Mouse (Mus musculus) intestine, embryonic 16.5 days (tissue): ENCODE results near the gene Rasip1. TPM values are rescaled to one million over a fixed set of nuclear protein-coding genes. Genes with fewer than 3 reads are reported as not detected.

Source experiments
- ATAC-seq: fragments of 200-750 bp; cut with Nextera tagmentation; 2 replicates; pipeline ENCODE4 v1.8.0; 2017; ENCODE audit warnings: moderate TSS enrichment, moderate library complexity
- H3K27ac ChIP-seq: fragments of 300-500 bp; sonication (generic); 2 replicates; pipeline ENCODE4 v1.5.1; 2014; ENCODE audit warnings: mild to moderate bottlenecking, low read length
- H3K27me3 ChIP-seq: fragments of 300-500 bp; sonication (generic); replicated peaks from 2 replicates; pipeline ENCODE4 v1.6.1; 2014; ENCODE audit warnings: low read length, control low read depth, mixed read lengths; ENCODE audit not compliant: control insufficient read depth, insufficient read depth
- H3K36me3 ChIP-seq: fragments of 300-500 bp; sonication (generic); 2 replicates; pipeline ENCODE4 v1.6.1; 2014; ENCODE audit warnings: low read length, control low read depth; ENCODE audit not compliant: control insufficient read depth, insufficient read depth
- H3K4me1 ChIP-seq: fragments of 300-500 bp; sonication (generic); 2 replicates; pipeline ENCODE4 v1.6.1; 2014; ENCODE audit warnings: low read length, control low read depth, mixed read lengths; ENCODE audit not compliant: control insufficient read depth, insufficient read depth
- H3K4me2 ChIP-seq: fragments of 300-500 bp; sonication (generic); 2 replicates; pipeline ENCODE4 v1.6.1; 2014; ENCODE audit warnings: low read depth, low read length, control low read depth
- H3K4me3 ChIP-seq: fragments of 300-500 bp; sonication (generic); 2 replicates; pipeline ENCODE4 v1.5.1; 2014; ENCODE audit warnings: mild to moderate bottlenecking, low read length
- H3K9ac ChIP-seq: fragments of 300-500 bp; sonication (generic); 2 replicates; pipeline ENCODE4 v1.6.1; 2014; ENCODE audit warnings: low read depth, low read length
- H3K9me3 ChIP-seq: fragments of 300-500 bp; sonication (generic); 2 replicates; pipeline ENCODE4 v1.6.1; 2016; ENCODE audit warnings: low read length, control low read depth; ENCODE audit not compliant: control insufficient read depth
- WGBS: fragments of 180-500 bp; shearing (Covaris S2); extraction: QIAGEN DNeasy Blood & Tissue Kit; methylation state at CpG from one replicate; pipeline ENCODE4 v1.1.7; 2014; 5-methylcytosine and 5-hydroxymethylcytosine counted together
- polyA plus RNA-seq: library from polyadenylated mRNA; unstranded; fragments of >200 nt; fragmentation: Nextera tagmentation; extraction: Ambion mirVana; gene quantifications from 2 replicates; pipeline ENCODE4 v1.2.1, GENCODE M21; 2015

Rasip1 gene
- polyA plus RNA-seq, 1 experiment from 2014 or later, result 3.4 TPM

DNA sequence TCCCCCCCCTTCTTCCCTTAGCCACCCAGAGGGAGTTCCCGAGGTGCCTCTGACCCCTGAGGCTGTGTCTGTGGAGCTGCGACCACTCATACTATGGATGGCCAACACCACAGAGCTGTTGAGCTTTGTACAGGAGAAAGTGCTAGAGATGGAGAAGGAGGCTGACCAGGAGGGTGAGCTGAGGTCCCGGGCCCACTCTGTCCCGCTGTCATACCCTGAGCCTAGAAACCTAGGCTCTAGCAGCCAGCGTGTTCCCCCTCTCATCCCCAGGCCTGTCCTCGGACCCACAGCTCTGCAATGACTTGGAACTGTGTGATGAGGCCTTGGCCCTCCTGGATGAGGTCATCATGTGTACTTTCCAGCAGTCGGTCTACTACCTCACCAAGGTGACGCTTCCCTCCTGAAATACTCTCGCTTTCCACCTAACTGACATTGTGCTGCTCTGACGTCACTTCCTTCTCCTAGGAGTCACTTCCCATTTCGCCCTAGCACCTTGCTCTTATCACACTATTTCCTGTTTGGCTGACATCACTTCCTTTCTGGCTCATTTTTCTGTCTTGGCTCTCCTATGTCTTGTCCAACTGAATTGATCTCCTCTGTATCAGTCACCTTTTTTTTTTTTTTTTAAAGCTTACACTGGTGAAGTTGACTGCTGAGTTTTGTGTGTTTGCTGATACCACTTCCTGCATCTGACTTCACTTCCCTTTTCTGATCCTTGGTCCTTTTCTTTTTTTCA lies 7.8 kb downstream of the Rasip1 start:
- Histone ChIP-seq H3K27me3 (peaks cover 6% of the 10 kb centered on the region; the same call in 1 of the 2 replicates), H3K27ac (peak overlapping the region; percentile 19), H3K4me2 (no peak overlapping the region), H3K4me1 (peaks cover 14% of the 10 kb centered on the region; the same call in 1 of the 2 replicates), H3K9me3 (no peaks in the 10 kb centered on the region), H3K4me3 (no peak overlapping the region), H3K9ac (no peak overlapping the region), H3K36me3 (no peaks in the 10 kb centered on the region; the same call in 1 of the 2 replicates)
- WGBS, result 88% methylated on average over 11 of the region's 11 CpGs
- no peak for ATAC-seq

DNA sequence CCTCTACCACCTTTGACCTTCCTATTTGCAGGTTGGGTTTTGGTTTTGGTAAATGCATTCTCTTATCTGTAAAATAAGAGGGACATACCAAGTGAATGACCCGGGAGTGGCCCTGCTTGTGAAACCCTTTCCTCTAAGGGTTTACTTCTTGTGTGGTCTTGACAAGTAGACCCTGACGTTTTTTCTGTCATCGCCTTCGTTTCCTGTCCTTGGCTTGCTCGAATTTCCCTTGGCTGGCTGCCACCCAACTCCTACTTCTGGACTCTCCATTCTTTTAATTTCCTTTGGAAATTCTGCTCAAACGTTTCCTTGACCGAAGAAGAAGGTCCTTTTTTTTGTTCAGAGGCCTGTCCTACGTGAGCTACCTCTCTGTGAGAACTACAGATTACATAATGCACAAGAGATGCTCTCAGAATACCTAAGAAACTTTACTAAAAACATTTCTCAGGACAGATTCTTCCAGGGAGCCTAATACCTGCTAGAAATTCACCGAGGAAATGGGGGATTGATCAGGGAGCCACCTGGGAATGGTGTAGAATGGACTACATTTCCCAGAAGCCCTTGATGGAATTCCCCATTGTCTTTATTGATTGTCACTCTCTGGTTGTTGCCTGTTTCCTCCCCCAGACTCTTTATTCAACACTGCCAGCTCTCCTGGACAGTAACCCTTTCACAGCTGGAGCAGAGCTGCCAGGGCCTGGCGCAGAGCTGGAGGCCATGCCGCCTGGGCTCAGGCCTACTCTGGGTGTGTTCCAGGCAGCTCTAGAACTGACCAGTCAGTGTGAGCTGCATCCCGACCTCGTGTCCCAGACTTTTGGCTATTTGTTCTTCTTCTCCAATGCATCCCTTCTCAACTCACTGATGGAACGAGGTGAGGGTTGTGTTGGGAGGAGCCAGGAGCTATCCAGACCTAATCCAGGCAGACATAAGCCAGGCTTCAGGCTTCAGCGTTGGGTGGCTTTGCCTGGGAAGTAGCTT lies 8.7 kb downstream of the Rasip1 start:
- WGBS, result 72% methylated on average over 15 of the region's 15 CpGs
- peak overlapping the region; percentile 55 for H3K27ac ChIP-seq
- H3K4me1 ChIP-seq, result peaks cover 15% of the 10 kb centered on the region

DNA sequence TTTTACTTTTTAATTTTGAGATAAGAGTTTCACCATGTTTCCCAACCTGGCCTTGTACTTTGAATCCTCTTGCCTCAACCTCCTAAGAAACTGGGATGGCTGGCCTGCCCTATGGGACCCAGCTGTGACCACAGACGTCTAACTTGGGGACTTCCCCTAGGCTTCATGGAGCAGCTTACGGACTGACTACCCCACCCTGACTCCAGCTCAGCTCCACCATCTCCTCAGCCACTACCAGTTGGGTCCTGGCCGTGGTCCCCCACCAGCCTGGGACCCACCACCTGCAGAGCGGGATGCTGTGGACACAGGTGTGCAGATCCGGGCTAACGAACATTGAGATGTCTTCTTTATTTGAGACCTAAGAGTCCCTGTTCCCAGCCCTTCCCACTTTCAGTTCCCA lies 10.4 kb downstream of the Rasip1 start:
- Histone ChIP-seq H3K4me3 (no peak overlapping the region), H3K27ac (no peak overlapping the region), H3K27me3 (no peaks in the 10 kb centered on the region), H3K9ac (no peak overlapping the region), H3K4me1 (peaks cover 28% of the 10 kb centered on the region), H3K4me2 (no peak overlapping the region), H3K9me3 (no peaks in the 10 kb centered on the region), H3K36me3 (no peaks in the 10 kb centered on the region; the same call in 1 of the 2 replicates)
- WGBS, result 90% methylated on average over 6 of the region's 6 CpGs
- no peak for ATAC-seq

More for the DNA sequence above, 8.7 kb downstream of the Rasip1 start:
- no peak for ATAC-seq
- no peaks in the 10 kb centered on the region for H3K9me3 ChIP-seq
- no peaks in the 10 kb centered on the region; the same call in 1 of the 2 replicates for H3K36me3 ChIP-seq
- H3K4me2 ChIP-seq, result no peak overlapping the region
- peaks cover 6% of the 10 kb centered on the region; the same call in 1 of the 2 replicates for H3K27me3 ChIP-seq
- no peak overlapping the region for H3K9ac ChIP-seq
- no peak overlapping the region for H3K4me3 ChIP-seq

DNA sequence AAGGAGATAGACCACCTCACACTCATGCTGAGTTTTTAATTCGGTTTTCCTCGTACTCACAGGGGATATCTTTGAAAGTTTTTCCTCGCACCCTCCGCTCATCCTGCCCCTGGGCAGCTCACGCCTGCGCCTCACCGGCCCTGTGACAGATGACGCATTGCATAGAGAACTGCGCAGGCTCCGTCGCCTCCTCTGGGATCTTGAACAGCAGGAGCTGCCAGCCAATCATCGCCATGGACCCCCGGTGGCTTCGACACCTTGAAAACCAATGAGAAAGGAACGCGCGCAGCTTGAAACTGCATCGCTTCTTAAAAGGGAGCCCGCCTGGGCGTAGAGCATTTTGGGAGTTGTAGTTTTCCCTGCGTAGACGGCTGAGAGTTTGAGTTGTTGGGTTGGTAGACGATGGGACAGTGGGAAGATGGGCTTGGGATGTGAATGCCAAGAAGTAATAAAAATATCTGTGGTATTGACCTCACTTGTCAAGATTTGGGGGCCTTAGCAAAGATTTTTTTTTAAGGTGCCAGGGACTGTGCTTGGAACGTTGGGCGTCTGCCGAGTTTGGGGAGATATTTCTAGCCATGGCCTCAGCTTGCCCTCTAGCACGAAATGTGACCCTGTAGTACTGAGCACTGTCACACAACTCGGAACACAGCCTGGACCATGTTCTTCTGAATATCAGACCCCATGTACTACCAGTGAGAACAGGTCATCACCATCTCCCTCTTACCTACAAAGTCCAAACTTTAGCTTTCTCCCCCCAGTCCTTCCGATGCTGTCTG lies 11.5 kb downstream of the Rasip1 start:
- Histone ChIP-seq H3K27ac (no peak overlapping the region), H3K9me3 (no peaks in the 10 kb centered on the region), H3K4me2 (peak overlapping the region; percentile 47), H3K36me3 (no peaks in the 10 kb centered on the region; the same call in 1 of the 2 replicates), H3K27me3 (no peaks in the 10 kb centered on the region), H3K4me1 (peaks cover 28% of the 10 kb centered on the region), H3K4me3 (peak overlapping the region; percentile 13), H3K9ac (peak overlapping the region; percentile 46; the same call in 1 of the 2 replicates)
- 29% methylated on average over 29 of the region's 29 CpGs for WGBS
- ATAC-seq, result peak; percentile 81

DNA sequence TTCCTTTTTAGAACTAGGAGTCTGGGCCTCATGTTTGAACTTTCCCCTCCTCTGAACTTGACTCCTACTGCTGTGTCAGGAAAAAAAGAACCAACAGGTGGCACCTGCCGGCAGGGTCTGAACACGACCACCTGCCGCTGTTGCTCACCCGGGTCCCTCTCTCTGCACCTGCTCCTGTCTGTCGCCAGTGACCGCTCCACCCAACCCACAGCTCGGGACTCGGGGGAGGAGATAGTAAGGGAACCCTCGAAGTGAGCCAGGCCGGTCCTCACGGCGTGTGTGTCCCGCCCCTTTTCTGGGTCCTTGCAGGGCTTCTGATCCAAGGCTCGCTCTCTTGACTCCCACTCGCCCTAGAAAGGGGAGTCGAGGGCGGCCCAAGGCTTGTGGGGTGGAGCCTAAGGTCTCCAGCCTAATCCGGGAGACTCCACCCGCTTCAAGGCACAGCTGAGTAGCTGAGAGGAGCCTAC lies 12.3 kb downstream of the Rasip1 start, which contains the start of gene Mamstr:
Gene Mamstr (plus strand): TSS at position 417 of the 467 bp plus-strand sequence.
- 28% methylated on average over 19 of the region's 19 CpGs for WGBS

DNA sequence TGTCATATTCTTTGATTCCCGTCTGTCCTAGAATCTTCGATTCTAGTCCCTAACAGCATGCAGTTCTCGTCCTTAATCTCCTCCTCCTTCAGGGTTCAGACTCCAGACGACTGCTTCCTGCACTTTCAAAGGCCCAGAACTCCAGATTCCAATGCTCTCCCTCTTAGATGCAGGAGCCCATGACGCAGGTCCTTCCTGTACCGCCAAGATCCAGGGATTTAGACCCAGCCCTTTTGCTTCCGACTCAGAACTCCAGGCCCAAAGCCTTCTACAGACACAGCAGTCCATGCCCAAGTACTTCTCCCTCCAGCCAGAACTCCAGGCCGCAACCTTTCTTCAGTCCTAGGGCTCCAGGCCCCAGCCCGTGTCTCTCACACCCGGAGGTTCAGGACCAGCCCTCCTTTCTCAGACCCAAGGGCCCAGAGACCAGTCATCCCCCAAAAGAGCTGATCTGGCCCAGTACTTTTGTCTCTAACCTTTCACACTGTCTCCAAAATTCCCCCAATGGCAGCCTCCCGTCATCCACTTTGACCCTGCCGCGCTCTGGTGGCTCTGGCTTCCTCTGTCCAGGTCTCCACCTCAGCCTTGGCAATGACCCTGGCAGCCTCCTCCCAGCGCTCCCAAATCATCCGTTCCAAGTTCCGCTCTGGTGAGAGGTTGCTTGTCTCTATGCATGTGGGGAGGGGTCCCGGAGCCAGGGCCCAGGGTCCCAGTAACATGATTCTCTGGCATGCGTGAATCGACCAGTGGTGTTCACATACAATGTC lies 13.1 kb downstream of the Rasip1 start:
- peaks cover 36% of the 10 kb centered on the region for H3K4me1 ChIP-seq
- H3K9me3 ChIP-seq, result no peaks in the 10 kb centered on the region
- no peaks in the 10 kb centered on the region; the same call in 1 of the 2 replicates for H3K36me3 ChIP-seq
- no peak overlapping the region for H3K4me2 ChIP-seq
- WGBS, result 82% methylated on average over 19 of the region's 19 CpGs
- H3K27ac ChIP-seq, result no peak overlapping the region
- no peak overlapping the region for H3K4me3 ChIP-seq
- H3K27me3 ChIP-seq, result no peaks in the 10 kb centered on the region
- ATAC-seq, result no peak
- no peak overlapping the region for H3K9ac ChIP-seq

More for the DNA sequence above, 12.3 kb downstream of the Rasip1 start, which contains the start of gene Mamstr:
- Histone ChIP-seq H3K4me3 (no peak within 1 kb of the TSS), H3K27ac (no peak within 1 kb of the TSS), H3K9me3 (no peaks in the 10 kb centered on the region), H3K36me3 (no peaks in the 10 kb centered on the region; the same call in 1 of the 2 replicates), H3K4me2 (no peak within 1 kb of the TSS), H3K9ac (no peak within 1 kb of the TSS), H3K4me1 (peaks cover 36% of the 10 kb centered on the region), H3K27me3 (no peaks in the 10 kb centered on the region)
- no peak for ATAC-seq

DNA sequence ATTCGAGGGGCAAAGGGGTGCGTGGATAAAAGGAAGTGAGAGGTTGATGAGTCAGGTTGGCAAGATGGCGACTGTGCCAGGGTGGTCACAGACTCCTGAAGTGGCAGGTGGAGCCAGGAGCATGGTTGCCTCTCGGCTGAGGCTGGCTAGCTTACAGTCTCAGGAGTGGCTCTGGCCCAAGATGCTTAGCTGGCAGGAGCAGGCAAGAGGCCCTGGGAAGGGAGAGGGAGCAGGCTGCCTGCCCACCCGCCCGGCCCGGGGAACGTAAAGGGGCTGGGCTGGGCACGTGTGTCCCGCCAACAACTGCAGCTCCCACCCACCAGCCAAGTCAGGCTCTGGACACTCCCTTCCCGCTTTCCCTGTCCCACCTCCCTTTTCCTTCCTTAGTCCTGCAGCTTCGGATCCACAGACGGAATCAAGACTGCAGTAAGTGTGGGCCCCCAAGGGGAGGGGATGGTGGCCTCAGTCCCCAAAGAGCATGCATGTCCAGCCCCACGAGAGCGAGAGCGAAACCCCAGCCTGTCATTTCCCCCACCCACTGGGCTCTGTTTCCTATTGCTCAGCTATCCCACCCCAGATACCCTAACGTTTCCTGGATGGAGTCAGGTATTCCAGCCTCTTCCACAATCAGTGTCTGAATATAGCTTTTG lies 14.2 kb downstream of the Rasip1 start:
- Histone ChIP-seq H3K4me3 (peak overlapping the region; percentile 28), H3K9ac (peak overlapping the region; percentile 71), H3K4me1 (peaks cover 34% of the 10 kb centered on the region), H3K27ac (peak overlapping the region; percentile 36), H3K9me3 (no peaks in the 10 kb centered on the region), H3K27me3 (no peaks in the 10 kb centered on the region), H3K4me2 (peak overlapping the region; percentile 69), H3K36me3 (no peaks in the 10 kb centered on the region; the same call in 1 of the 2 replicates)
- ATAC-seq, result no peak
- WGBS, result 45% methylated on average over 17 of the region's 17 CpGs

DNA sequence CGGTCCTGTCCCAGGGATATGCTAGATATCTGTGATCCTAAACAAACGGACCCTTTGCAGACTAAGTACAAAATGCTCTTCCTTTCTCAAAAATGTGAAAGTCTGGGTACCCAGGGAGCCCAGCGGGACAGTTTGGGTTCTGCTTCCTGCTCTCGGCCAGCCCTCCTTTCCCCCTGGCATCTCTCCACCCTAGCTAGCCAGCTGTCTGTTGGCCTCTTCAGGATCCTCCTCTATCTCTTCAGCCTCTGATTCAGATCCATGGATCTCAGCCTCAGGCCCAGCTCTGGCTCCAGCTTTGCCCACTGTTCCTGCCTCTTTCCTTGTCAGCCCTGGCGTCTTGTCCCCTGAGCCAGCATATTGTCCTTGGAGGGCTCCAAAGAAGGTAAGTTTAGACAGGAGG lies 14.8 kb downstream of the Rasip1 start:
- Histone ChIP-seq H3K4me1 (peaks cover 34% of the 10 kb centered on the region), H3K4me2 (peak overlapping the region; percentile 69), H3K27me3 (no peaks in the 10 kb centered on the region), H3K9me3 (no peaks in the 10 kb centered on the region), H3K27ac (peak overlapping the region; percentile 36), H3K4me3 (peak overlapping the region; percentile 28), H3K36me3 (no peaks in the 10 kb centered on the region), H3K9ac (peak overlapping the region; percentile 71)
- 78% methylated on average over 5 of the region's 5 CpGs for WGBS
- no peak for ATAC-seq
